Mouse (Mus musculus) lung, embryonic 16.5 days (tissue): ENCODE data around the gene Zfp503. TPM values are rescaled to one million over a fixed set of nuclear protein-coding genes. Genes with fewer than 3 reads are reported as not detected.

Experiments used
- ATAC-seq: fragments of 200-750 bp; cut with Nextera tagmentation; 2 replicates; pipeline ENCODE4 v1.8.0; 2017; ENCODE audit warnings: low read depth, mild to moderate bottlenecking, moderate library complexity
- H3K27ac ChIP-seq: fragments of 300-500 bp; sonication (generic); 2 replicates; pipeline ENCODE4 v1.5.1; 2014; ENCODE audit warnings: mild to moderate bottlenecking, control low read depth, low read length
- H3K27me3 ChIP-seq: fragments of 300-500 bp; sonication (generic); 2 replicates; pipeline ENCODE4 v1.6.1; 2014; ENCODE audit warnings: low read depth, low read length, mixed read lengths; ENCODE audit not compliant: control insufficient read depth, insufficient read depth
- H3K36me3 ChIP-seq: fragments of 300-500 bp; sonication (generic); 2 replicates; pipeline ENCODE4 v1.6.1; 2014; ENCODE audit warnings: low read length; ENCODE audit not compliant: control insufficient read depth, insufficient read depth
- H3K4me1 ChIP-seq: fragments of 300-500 bp; sonication (generic); replicated peaks from 2 replicates; pipeline ENCODE4 v1.6.1; 2014; ENCODE audit warnings: low read length, mixed read lengths; ENCODE audit not compliant: control insufficient read depth, insufficient read depth
- H3K4me2 ChIP-seq: fragments of 300-500 bp; sonication (generic); 2 replicates; pipeline ENCODE4 v1.6.1; 2014; ENCODE audit warnings: low read depth, low read length, control low read depth
- H3K4me3 ChIP-seq: fragments of 300-500 bp; sonication (generic); 2 replicates; pipeline ENCODE4 v1.5.1; 2014; ENCODE audit warnings: mild to moderate bottlenecking, low read length, control low read depth
- H3K9ac ChIP-seq: fragments of 300-500 bp; sonication (generic); 2 replicates; pipeline ENCODE4 v1.6.1; 2014; ENCODE audit warnings: low read length, control low read depth
- H3K9me3 ChIP-seq: fragments of 300-500 bp; sonication (generic); 2 replicates; pipeline ENCODE4 v1.6.1; 2016; ENCODE audit warnings: low read length; ENCODE audit not compliant: control insufficient read depth
- WGBS: fragments of 180-500 bp; shearing (Covaris S2); extraction: QIAGEN DNeasy Blood & Tissue Kit; methylation state at CpG from one replicate; pipeline ENCODE4 v1.1.7; 2014; 5-methylcytosine and 5-hydroxymethylcytosine counted together
- polyA plus RNA-seq: library from polyadenylated mRNA; unstranded; fragments of >200 nt; fragmentation: Nextera tagmentation; extraction: Ambion mirVana; gene quantifications from 2 replicates; pipeline ENCODE4 v1.2.1, GENCODE M21; 2015

The Zfp503 gene
- polyA plus RNA-seq, 1 experiment from 2014 or later = 17.1 TPM

- H3K9ac ChIP-seq = peak overlapping the region; percentile 78
- H3K27ac ChIP-seq = peak overlapping the region; percentile 99
- no peak for ATAC-seq
- peaks cover 11% of the 10 kb centered on the region; the same call in 1 of the 2 replicates for H3K36me3 ChIP-seq
- H3K4me1 ChIP-seq = peaks cover 12% of the 10 kb centered on the region
- peak overlapping the region; percentile 80 for H3K4me3 ChIP-seq
- no peaks in the 10 kb centered on the region for H3K9me3 ChIP-seq
- WGBS = under 1% methylated on average over 26 of the region's 26 CpGs
- H3K27me3 ChIP-seq = no peaks in the 10 kb centered on the region
- peak overlapping the region; percentile 80 for H3K4me2 ChIP-seq
Observed at GRCm38 (mm10) chr14:21988577-21989290, 667 bp downstream of the Zfp503 start.

GRCm38 (mm10) chr14:21987660-21988576 is 1.5 kb downstream of the Zfp503 start:
- Histone ChIP-seq H3K4me3 (peak overlapping the region; percentile 80), H3K9ac (peak overlapping the region; percentile 94), H3K27me3 (no peaks in the 10 kb centered on the region), H3K4me2 (peak overlapping the region; percentile 80), H3K36me3 (peaks cover 11% of the 10 kb centered on the region; the same call in 1 of the 2 replicates), H3K27ac (peak overlapping the region; percentile 99), H3K9me3 (no peaks in the 10 kb centered on the region), H3K4me1 (peaks cover 8% of the 10 kb centered on the region; the same call in 1 of the 2 replicates)
- 0% methylated on average over 61 of the region's 74 CpGs for WGBS
- peak; percentile 83 for ATAC-seq

- Histone ChIP-seq H3K27ac (peak overlapping the region; percentile 99), H3K36me3 (peaks cover 11% of the 10 kb centered on the region; the same call in 1 of the 2 replicates), H3K27me3 (no peaks in the 10 kb centered on the region), H3K4me2 (peak overlapping the region; percentile 80), H3K9ac (peak overlapping the region; percentile 94), H3K4me3 (peak overlapping the region; percentile 80), H3K4me1 (peaks cover 11% of the 10 kb centered on the region), H3K9me3 (no peaks in the 10 kb centered on the region)
- peak; percentile 24 for ATAC-seq
- WGBS = under 1% methylated on average over 33 of the region's 61 CpGs
Observed at GRCm38 (mm10) chr14:21986733-21987659, 2.4 kb downstream of the Zfp503 start.

GRCm38 (mm10) chr14:21985981-21986732 is 3.2 kb downstream of the Zfp503 start:
- H3K4me1 ChIP-seq = peaks cover 10% of the 10 kb centered on the region
- WGBS = under 1% methylated on average over 60 of the region's 62 CpGs
- H3K4me2 ChIP-seq = peak overlapping the region; percentile 80
- peak overlapping the region; percentile 99 for H3K27ac ChIP-seq
- peak overlapping the region; percentile 94 for H3K9ac ChIP-seq
- H3K36me3 ChIP-seq = peaks cover 11% of the 10 kb centered on the region; the same call in 1 of the 2 replicates
- ATAC-seq = no peak
- peak overlapping the region; percentile 80 for H3K4me3 ChIP-seq
- no peaks in the 10 kb centered on the region for H3K9me3 ChIP-seq
- H3K27me3 ChIP-seq = no peaks in the 10 kb centered on the region

- 2% methylated on average over 36 of the region's 37 CpGs for WGBS
- H3K36me3 ChIP-seq = peaks cover 11% of the 10 kb centered on the region; the same call in 1 of the 2 replicates
- H3K9me3 ChIP-seq = no peaks in the 10 kb centered on the region
- H3K4me3 ChIP-seq = peak overlapping the region; percentile 80
- peak overlapping the region; percentile 80 for H3K4me2 ChIP-seq
- peaks cover 10% of the 10 kb centered on the region for H3K4me1 ChIP-seq
- peak overlapping the region; percentile 99 for H3K27ac ChIP-seq
- peak overlapping the region; percentile 94 for H3K9ac ChIP-seq
- H3K27me3 ChIP-seq = no peaks in the 10 kb centered on the region
- no peak for ATAC-seq
Observed at GRCm38 (mm10) chr14:21985426-21985931, 3.9 kb downstream of the Zfp503 start.

GRCm38 (mm10) chr14:21984757-21985425 is 4.5 kb downstream of the Zfp503 start:
- no peak for ATAC-seq
- Histone ChIP-seq H3K9me3 (no peaks in the 10 kb centered on the region), H3K27me3 (no peaks in the 10 kb centered on the region), H3K4me1 (peaks cover 7% of the 10 kb centered on the region), H3K4me2 (peak overlapping the region; percentile 80), H3K27ac (peak overlapping the region; percentile 99), H3K4me3 (peak overlapping the region; percentile 80), H3K36me3 (peaks cover 11% of the 10 kb centered on the region; the same call in 1 of the 2 replicates), H3K9ac (peak overlapping the region; percentile 94)
- WGBS = 2% methylated on average over 49 of the region's 49 CpGs

GRCm38 (mm10) chr14:21983950-21984730 is 5.3 kb downstream of the Zfp503 start:
- Histone ChIP-seq H3K4me2 (peak overlapping the region; percentile 88), H3K27ac (peak overlapping the region; percentile 99), H3K9ac (peak overlapping the region; percentile 94), H3K9me3 (no peaks in the 10 kb centered on the region), H3K27me3 (no peaks in the 10 kb centered on the region), H3K36me3 (peaks cover 11% of the 10 kb centered on the region; the same call in 1 of the 2 replicates), H3K4me1 (peaks cover 7% of the 10 kb centered on the region), H3K4me3 (peak overlapping the region; percentile 80)
- 7% methylated on average over 18 of the region's 18 CpGs for WGBS
- no peak for ATAC-seq
